Mouse (Mus musculus) left cerebral cortex, postnatal 14 days (tissue): ENCODE measurements at regions not wholly inside any gene's neighbourhood (a gene's known extent, or its start where the extent isn't known, plus 50 kb on each side); places are given as distances from the start of the nearest gene placed in this dataset.

ENCODE experiments used
- DNase-seq, 2 experiments: peaks; one replicate each; pipeline ENCODE4 v3.0.0; 2021 to 2022; ENCODE audit warnings: low spot score in 2 of 2, mixed read lengths in 1 of 2
- intact Hi-C: fragments of 180-260 bp; cut with DNase I; formaldehyde crosslinking; loops from one replicate; pipeline ENCODE4 v1.15.1; 2025

DNA sequence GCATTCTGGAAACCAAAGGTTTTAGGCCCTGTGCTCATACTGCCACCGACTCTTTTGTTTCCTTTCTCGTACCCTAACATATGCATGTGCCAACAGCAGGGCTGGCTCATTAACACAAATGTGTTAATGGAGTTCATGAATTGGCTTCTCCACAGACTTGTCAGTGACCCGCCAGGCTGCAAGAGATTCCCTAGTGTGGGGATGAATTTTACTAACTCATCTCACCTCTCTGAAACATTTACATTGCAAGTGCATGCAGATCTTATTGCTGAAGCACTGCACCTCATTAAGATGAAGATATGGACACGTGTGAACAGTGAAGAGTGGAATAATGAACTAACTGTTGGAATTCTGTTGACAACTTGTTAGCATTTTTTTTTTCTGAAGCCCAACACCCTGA, 762.2 kb downstream of the Pla2g4a start:
- intact Hi-C loops: no loop called here
- DNase-seq: no peak
